Mouse (Mus musculus) right cerebral cortex, postnatal 10 days (tissue): ENCODE results near the gene Astn2.
A peak's percentile ranks its signal among the peaks of the same experiment; 100 is the strongest.

Source experiments
- DNase-seq, 2 experiments: peaks; one replicate each; pipeline ENCODE4 v3.0.0; 2021; ENCODE audit warnings: low spot score in 2 of 2

Astn2 gene

GRCm38 (mm10) chr4:65423068-65423625 lies 981.3 kb downstream of the Astn2 start:
- DNase-seq: no peak

GRCm38 (mm10) chr4:65421272-65421671 lies 983.1 kb downstream of the Astn2 start:
- no peak for DNase-seq

- peak; percentile 29 to 43 for DNase-seq
These were observed 983.9 kb downstream of the Astn2 start for GRCm38 (mm10) chr4:65420511-65420931.

- no peak for DNase-seq
These were observed 988.9 kb downstream of the Astn2 start for GRCm38 (mm10) chr4:65415507-65415906.

DNA sequence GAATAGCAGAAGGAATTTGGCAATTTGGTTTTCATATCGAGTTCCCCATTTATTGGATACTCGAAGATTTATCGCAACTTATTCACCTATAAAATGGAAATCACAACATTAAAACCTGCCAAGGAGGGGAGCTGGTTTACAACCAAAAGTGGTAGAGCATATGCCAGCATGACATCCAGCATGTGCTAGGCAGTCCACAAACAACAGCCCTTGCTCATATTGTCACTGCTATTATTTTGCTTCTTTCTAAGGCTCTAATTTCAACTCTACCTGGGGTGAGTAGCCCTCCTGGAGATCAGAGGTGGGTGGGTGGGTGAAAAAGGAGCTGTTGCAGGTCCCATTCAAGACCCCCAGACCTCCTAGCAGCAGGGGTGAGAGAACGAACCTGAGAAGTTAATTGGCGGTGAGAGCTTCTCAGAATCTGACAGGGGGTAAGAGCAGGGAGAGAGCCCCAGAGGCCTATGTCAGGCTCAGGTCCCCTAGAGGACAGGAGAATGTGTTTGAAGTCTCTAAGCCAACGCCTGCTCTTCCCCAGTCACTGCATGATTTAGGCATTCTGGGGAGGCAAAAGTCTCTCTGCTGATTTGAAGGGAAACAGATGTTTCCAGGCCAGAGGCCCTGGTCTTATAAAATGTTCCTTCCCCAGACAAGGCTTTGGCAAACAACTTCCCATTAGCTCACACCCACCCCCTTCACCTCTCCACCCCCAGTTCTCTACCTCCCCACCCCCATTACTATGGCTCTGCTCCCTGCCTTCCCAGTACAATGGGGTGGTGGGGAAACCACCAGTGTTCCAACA lies 1001.4 kb downstream of the Astn2 start:
- no peak for DNase-seq

DNA sequence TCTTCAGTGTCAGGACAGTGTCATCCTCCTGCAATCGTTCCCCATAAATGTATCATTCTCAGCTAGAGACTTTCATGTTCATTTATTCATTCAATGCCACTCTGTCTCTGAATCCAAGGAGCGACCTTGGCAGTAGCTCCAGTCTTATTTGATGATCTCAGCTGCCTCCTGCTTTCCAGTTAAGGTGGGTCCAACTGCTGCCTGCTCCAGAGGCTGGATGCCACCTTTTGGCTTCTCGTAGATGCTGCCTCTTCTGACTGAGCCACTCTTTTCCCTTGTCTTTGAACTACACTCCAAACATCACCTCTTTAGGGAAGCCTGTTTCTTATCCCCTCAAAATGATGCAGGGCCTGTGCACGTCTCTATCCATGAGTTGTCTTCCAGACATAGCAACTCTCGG lies 1002.1 kb downstream of the Astn2 start:
- no peak for DNase-seq

DNA sequence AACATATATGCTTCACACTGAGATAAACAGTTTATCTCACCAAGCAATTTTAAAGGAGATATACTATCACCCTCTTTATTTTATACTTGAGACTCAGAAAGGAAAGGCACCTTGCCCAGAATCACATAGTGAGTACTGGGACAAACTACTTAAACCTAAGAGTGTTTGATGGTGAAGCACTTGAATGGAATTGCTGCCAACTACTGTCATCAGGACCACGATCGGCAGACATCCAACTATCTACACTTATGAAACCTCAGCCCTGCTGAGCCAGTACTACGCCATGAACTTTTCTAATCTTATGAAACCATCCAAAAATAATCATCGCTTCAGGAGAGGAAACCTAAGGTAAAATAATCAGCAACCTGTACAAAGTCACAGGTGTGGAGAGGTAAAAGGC lies 1005.0 kb downstream of the Astn2 start:
- no peak for DNase-seq

- DNase-seq: no peak
These were observed 1007.6 kb downstream of the Astn2 start for GRCm38 (mm10) chr4:65396806-65397205.

GRCm38 (mm10) chr4:65391001-65391400 lies 1013.4 kb downstream of the Astn2 start:
- no peak for DNase-seq

DNA sequence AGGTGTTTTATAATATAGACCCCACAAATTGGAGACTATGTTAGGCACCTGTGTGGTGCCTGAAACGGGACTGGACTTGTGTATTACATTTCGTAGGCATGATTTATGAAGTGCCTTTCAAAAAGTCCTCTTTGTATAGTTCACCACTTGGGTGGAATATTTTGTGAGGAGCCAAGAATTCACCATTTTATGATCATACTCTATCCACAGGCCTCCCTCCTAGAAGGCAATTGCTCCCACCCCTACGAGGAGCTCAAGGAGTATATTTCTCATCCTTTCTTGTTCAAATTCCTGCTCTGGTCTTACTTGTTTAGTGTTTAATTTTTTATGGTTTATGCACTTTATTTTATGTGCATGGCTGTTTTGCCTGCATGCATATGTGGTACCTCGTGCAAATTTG lies 1021.3 kb downstream of the Astn2 start:
- no peak for DNase-seq

DNA sequence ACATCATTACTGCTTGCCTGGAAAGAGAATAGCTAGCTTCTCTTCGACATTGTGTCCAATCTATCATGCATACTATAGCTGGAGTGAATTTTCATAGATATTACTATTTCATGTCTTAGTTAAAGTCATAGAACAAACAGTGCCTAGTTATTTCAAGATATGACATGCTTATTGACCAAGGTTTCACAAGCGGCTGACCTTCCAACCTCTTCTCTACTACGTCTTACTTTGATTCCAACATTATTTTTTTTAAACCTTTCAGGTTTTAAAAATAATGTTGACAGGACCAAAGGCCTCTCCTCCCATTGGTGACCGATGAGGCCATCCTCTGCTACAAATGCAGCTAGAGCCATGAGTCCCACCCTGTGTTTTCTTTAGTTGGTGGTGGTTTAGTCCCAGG lies 1025.0 kb downstream of the Astn2 start:
- DNase-seq: no peak

- no peak for DNase-seq
These were observed 1027.8 kb downstream of the Astn2 start for GRCm38 (mm10) chr4:65376571-65376970.

DNA sequence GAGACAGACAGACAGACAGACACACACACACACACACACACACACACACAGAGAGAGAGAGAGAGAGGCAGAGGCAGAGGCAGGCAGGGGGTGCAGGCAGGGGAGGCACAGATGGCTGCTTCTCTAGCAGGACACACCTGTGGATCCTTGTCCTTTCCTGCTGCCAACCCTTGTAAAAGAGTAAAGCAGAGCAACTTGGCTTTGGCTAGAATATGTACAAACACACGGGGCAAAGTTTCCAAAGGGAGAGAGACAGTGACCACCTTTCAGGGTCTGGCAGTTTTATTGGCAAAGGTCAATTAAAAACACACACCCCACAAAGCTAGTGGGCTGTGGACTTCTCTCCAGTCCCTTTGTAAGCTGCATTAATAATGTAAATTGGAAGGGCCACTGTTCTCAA lies 1030.6 kb downstream of the Astn2 start:
- DNase-seq: no peak

GRCm38 (mm10) chr4:65372731-65373130 lies 1031.7 kb downstream of the Astn2 start:
- peak in 1 of 2 experiments; percentile 24 for DNase-seq

DNA sequence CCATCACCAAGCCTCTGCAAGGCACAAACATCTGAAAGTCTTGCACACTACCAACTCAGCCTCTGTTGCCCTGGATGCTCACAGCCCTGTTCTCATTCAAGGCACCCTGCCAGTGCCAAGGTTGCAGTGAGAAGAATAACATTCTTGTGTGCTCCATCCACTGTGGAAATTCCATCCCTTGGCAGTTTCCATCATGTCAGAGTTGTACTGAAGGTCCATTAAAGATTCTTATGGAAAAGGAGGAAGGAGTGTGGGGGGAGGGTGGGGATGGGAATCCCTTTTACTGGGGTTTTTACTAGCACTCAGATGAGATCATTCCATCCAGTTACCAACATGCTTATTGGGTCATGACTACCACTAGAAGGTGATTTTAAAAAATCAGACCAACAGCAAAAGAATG lies 1037.3 kb downstream of the Astn2 start:
- no peak for DNase-seq

DNA sequence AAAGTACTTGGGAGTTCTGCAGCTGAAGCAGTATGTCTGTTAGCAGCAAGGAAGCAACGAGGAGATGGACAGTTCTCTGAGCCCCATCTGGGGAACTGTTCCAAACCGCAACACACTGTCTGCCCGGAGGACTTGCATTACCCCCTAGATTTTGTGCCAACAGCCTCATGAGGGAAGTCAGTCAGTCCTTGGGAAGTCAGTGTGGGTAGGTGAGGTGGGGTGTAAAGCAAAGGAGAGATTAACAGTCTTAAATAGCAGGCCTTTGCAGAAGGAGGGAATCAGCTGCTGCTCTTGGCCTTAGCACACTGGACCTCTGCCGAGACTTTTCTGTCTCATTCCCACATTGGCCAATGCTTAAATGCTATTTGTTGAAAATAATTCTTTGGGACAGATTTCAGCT lies 1049.8 kb downstream of the Astn2 start:
- DNase-seq: no peak

GRCm38 (mm10) chr4:65350521-65350920 lies 1053.9 kb downstream of the Astn2 start:
- DNase-seq: no peak

DNA sequence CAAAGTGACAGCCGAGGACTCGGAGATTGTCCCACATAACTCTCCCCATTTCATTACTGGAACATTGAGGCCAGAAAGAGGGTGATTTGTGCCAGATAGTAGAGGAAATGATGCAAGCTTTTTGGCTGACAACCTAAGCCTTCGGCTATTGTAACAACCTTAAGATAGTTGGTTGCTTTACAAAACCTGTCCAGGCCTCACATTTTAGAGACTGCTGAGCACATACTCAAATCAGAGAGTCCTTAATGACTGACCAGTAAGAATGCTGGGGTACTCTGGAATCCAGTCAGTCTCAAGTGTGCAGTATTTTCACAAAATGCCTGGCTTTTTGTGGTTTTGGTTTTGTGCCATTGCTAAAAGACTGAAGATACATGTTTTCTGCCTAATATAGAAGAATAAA lies 1062.6 kb downstream of the Astn2 start:
- no peak for DNase-seq

- DNase-seq: no peak
These were observed 1070.7 kb downstream of the Astn2 start for GRCm38 (mm10) chr4:65333718-65334117.
